Mouse (Mus musculus) liver, embryonic 12.5 days (tissue): ENCODE measurements around the gene Phf11a. TPM values are rescaled to one million over a fixed set of nuclear protein-coding genes. Genes with fewer than 3 reads are reported as not detected.

Experiments used
- ATAC-seq: fragments of 200-750 bp; cut with Nextera tagmentation; 2 replicates; pipeline ENCODE4 v1.8.0; 2017; ENCODE audit warnings: moderate number of reproducible peaks, mild to moderate bottlenecking, moderate library complexity
- H3K27ac ChIP-seq: fragments of 300-500 bp; sonication (generic); 2 replicates; pipeline ENCODE4 v1.5.1; 2016; ENCODE audit warnings: mild to moderate bottlenecking
- H3K27me3 ChIP-seq: fragments of 300-500 bp; sonication (generic); replicated peaks from 2 replicates; pipeline ENCODE4 v1.6.1; 2016; ENCODE audit warnings: mild to moderate bottlenecking, moderate library complexity
- H3K36me3 ChIP-seq: fragments of 300-500 bp; sonication (generic); 2 replicates; pipeline ENCODE4 v1.6.1; 2016; ENCODE audit warnings: mild to moderate bottlenecking, moderate library complexity
- H3K4me1 ChIP-seq: fragments of 300-500 bp; sonication (generic); 2 replicates; pipeline ENCODE4 v1.6.1; 2016
- H3K4me2 ChIP-seq: fragments of 300-500 bp; sonication (generic); 2 replicates; pipeline ENCODE4 v1.6.1; 2016; ENCODE audit warnings: mild to moderate bottlenecking, moderate library complexity
- H3K4me3 ChIP-seq: fragments of 300-500 bp; sonication (generic); 2 replicates; pipeline ENCODE4 v1.5.1; 2016; ENCODE audit warnings: mild to moderate bottlenecking, moderate library complexity
- H3K9ac ChIP-seq: fragments of 300-500 bp; sonication (generic); 2 replicates; pipeline ENCODE4 v1.6.1; 2016; ENCODE audit warnings: mild to moderate bottlenecking, moderate library complexity
- H3K9me3 ChIP-seq: fragments of 300-500 bp; sonication (generic); replicated peaks from 2 replicates; pipeline ENCODE4 v1.6.1; 2016; ENCODE audit warnings: mild to moderate bottlenecking, moderate library complexity
- WGBS: fragments of 180-500 bp; shearing (Covaris S2); methylation state at CpG from one replicate; pipeline ENCODE4 v1.1.7; 2016; ENCODE audit not compliant: insufficient replicate concordance; 5-methylcytosine and 5-hydroxymethylcytosine counted together
- polyA plus RNA-seq: library from polyadenylated mRNA; unstranded; fragments of >200 nt; fragmentation: Nextera tagmentation; extraction: Ambion mirVana; gene quantifications from 2 replicates; pipeline ENCODE4 v1.2.1, GENCODE M21; 2016

Phf11a gene
- polyA plus RNA-seq, 1 experiment from 2014 or later = not detected

DNA sequence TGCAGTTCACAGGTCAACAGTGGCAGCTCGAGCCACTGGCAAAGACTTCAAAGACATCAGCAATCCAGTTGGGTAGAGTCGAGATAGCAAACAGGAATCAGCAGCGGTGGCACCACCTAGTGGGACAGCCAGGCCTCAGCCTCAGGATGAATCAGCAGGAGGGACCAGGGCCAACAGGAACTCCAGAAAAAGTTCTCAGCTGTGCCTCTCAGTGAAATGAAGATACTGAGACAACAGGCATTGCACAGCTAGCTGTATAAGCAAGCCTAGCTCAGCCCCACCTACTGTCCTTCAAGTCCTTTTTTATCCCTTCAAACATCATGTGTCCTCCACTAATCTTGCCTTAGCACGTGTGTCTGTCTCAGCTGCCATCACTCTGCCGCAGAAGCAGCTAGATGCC is 65.3 kb downstream of the Phf11a start:
- no peak overlapping the region for H3K27ac ChIP-seq
- ATAC-seq = peak; percentile 64

DNA sequence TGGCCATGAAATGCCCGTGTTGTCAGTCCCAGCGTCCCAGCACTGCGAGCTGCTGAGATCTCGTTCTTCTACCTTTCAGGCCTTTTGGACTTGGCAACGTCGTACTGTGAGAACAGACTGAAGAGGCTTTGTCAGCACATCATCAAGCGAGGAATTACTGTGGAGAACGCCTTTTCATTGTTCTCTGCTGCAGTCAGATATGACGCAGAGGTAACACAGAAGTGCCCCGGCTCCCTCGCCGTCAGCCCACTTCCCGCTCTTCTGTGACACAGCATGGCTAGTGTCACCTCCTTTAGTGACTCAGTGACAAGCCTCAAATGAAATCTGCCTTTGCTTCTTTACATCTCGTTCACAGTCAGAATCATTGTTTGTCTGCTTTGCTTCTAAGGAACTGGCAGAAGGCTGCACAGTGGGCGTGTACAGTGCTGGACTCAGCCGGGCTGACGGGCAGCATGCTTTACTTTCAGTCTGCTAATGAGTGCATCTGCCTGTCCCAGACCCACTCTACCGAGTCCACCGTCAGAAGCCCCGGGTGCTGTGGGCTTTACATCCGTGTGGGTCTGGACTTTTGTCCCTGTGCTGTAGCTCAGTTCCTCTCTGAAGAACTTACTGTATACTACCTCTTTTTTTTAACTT is 66.9 kb downstream of the Phf11a start:
- Histone ChIP-seq H3K27me3 (no peaks in the 10 kb centered on the region), H3K4me3 (no peak overlapping the region), H3K4me1 (no peaks in the 10 kb centered on the region), H3K9ac (no peak overlapping the region), H3K9me3 (no peaks in the 10 kb centered on the region), H3K27ac (no peak overlapping the region), H3K36me3 (peaks cover 72% of the 10 kb centered on the region), H3K4me2 (no peak overlapping the region)
- WGBS = 85% methylated on average over 21 of the region's 21 CpGs
- no peak for ATAC-seq

More for the DNA sequence above, 65.3 kb downstream of the Phf11a start:
- Histone ChIP-seq H3K9ac (no peak overlapping the region), H3K4me2 (no peak overlapping the region), H3K36me3 (peaks cover 70% of the 10 kb centered on the region), H3K9me3 (no peaks in the 10 kb centered on the region), H3K4me3 (no peak overlapping the region), H3K4me1 (no peaks in the 10 kb centered on the region), H3K27me3 (no peaks in the 10 kb centered on the region)
- WGBS = 49% methylated on average over 5 of the region's 5 CpGs

DNA sequence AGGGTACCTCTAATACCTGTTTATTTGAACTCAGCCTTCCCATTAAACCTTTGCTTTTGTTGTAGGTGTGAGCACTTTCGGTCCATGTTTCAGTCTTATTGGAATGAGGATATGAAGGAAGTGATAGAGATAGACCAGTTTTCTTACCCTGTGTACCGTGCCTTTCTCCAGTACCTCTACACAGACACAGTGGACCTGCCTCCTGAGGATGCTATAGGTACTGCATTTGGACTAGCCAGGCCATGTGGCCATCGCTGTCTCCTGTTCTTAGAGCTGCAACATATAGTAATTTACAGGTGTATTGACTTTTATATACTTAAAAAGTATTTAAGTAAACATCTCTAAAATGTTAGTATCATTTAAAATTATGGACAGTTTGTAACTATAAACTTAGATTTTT is 67.5 kb downstream of the Phf11a start:
- H3K36me3 ChIP-seq = peaks cover 71% of the 10 kb centered on the region
- no peaks in the 10 kb centered on the region for H3K9me3 ChIP-seq
- H3K4me3 ChIP-seq = no peak overlapping the region
- no peak overlapping the region for H3K9ac ChIP-seq
- H3K4me1 ChIP-seq = no peaks in the 10 kb centered on the region
- no peak for ATAC-seq
- no peaks in the 10 kb centered on the region for H3K27me3 ChIP-seq
- 79% methylated on average over 3 of the region's 3 CpGs for WGBS
- H3K4me2 ChIP-seq = no peak overlapping the region
- H3K27ac ChIP-seq = no peak overlapping the region

Other genes with a start within 250 kb of the Phf11a start
- not detected in 2 replicates for gene 1700129C05Rik, start 154.6 kb downstream of the Phf11a start, polyA plus RNA-seq
- gene Gm5142, start 118.8 kb downstream of the Phf11a start, polyA plus RNA-seq = not detected in 2 replicates
- gene Rcbtb1, start 96.3 kb downstream of the Phf11a start, polyA plus RNA-seq = 30.4 and 30.8 TPM in 2 replicates
- not detected in 2 replicates for gene Gm6904, start 37.3 kb downstream of the Phf11a start, polyA plus RNA-seq
- gene Phf11b, start 43.8 kb upstream of the Phf11a start, polyA plus RNA-seq = 0.49 and 0.60 TPM in 2 replicates
- gene Phf11d, start 67.9 kb upstream of the Phf11a start, polyA plus RNA-seq = 0.45 and 0.65 TPM in 2 replicates
- gene Phf11c, start 97.9 kb upstream of the Phf11a start, polyA plus RNA-seq = 0.67 and 0.71 TPM in 2 replicates
- 9.8 and 11.4 TPM in 2 replicates for gene Setdb2, start 143.4 kb upstream of the Phf11a start, polyA plus RNA-seq
- 37.8 and 40.4 TPM in 2 replicates for gene Cab39l, start 143.4 kb upstream of the Phf11a start, polyA plus RNA-seq